Mouse (Mus musculus) E14TG2a.4 (cell line): Measurements from ENCODE around the gene Plek.

Source experiments
- CTCF ChIP-seq: conservative IDR thresholded peaks from 2 replicates; pipeline ENCODE4 v1.5.1; 2014; ENCODE audit warnings: low read length
- NANOG ChIP-seq: IDR thresholded peaks from 2 replicates; pipeline ENCODE4 v1.6.1; 2014; ENCODE audit warnings: borderline replicate concordance, low read length, mixed read lengths

GRCm38 (mm10) chr11:16948756-16949155 is 103.4 kb downstream of the Plek start:
- TF ChIP-seq CTCF (peak; percentile 96), NANOG (no peak)
